9 mouse cellular contexts compared by ENCODE assay signal in the genomic region with DNA sequence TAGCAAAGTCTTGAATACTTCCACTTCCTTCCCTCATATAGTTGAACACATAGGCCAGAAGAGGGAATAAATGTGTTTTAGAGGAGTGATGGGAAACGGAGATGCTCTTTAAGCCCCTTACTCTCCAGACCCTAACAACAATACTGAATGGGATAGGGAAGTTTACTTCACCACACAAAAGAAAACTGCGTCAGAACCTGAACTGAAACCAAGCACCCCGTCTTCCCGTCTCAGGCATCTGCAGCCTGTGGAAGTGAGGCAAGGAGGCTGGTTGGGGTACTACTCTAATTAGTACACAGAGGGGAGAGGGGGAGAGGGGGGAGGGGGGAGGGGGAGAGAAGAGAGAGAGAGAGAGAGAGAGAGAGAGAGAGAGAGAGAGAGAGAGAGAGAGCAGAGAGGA. TPM values are rescaled to one million over a fixed set of nuclear protein-coding genes. Genes with fewer than 3 reads are reported as not detected.
DNase-seq lines count a peak whose midpoint lies in the region; ATAC-seq lines count a peak whose summit lies in the region.
"Had no signal": no experiment of that assay in that cellular context is flagged by ENCODE, and none has a peak within 500 bp of the region (broad histone marks: within the 10 kb centered on the region; RNA-seq: fewer than 3 reads in every experiment).

No protein-coding gene starts in this region.

- H3K36me3 ChIP-seq in lung, embryonic 16.5 days (ENCODE audit: control insufficient read depth, insufficient read depth, low read length): peaks cover 10% of the 10 kb centered on the region
- H3K36me3 ChIP-seq in forebrain, embryonic 12.5 days (replicated peaks): no peaks in the 10 kb centered on the region
- H3K36me3 ChIP-seq in limb, embryonic 11.5 days (ENCODE audit: control insufficient read depth, insufficient read depth, low read length): no peaks in the 10 kb centered on the region
- no peaks in the 10 kb centered on the region; the same call in 1 of the 2 replicates for H3K36me3 ChIP-seq in stomach, embryonic 14.5 days (ENCODE audit: control insufficient read depth, insufficient read depth, low read length)

- no peak for ATAC-seq in lung, embryonic 16.5 days (ENCODE audit: low read depth)
- no peak for ATAC-seq in forebrain, embryonic 12.5 days (ENCODE audit: low FRiP score)
- ATAC-seq in limb, embryonic 11.5 days (ENCODE audit: insufficient number of reproducible peaks, low FRiP score, low TSS enrichment, low read depth): no peak
- no peak for ATAC-seq in stomach, embryonic 14.5 days (ENCODE audit: insufficient number of reproducible peaks, insufficient read depth, low FRiP score, low read depth)

- no peaks in the 10 kb centered on the region for H3K27me3 ChIP-seq in lung, embryonic 16.5 days (ENCODE audit: control insufficient read depth, insufficient read depth, low read depth, low read length)
- H3K27me3 ChIP-seq in forebrain, embryonic 12.5 days: no peaks in the 10 kb centered on the region
- H3K27me3 ChIP-seq in limb, embryonic 11.5 days (ENCODE audit: control insufficient read depth, insufficient read depth, low read length): no peaks in the 10 kb centered on the region
- no peaks in the 10 kb centered on the region for H3K27me3 ChIP-seq in stomach, embryonic 14.5 days (ENCODE audit: control insufficient read depth, insufficient read depth, low read length)

- H3K4me3 ChIP-seq in lung, embryonic 16.5 days (ENCODE audit: low read length): no peak overlapping the region
- H3K4me3 ChIP-seq in forebrain, embryonic 12.5 days (replicated peaks): peak overlapping the region; percentile 59; the same call in 1 of the 2 replicates
- no peak overlapping the region for H3K4me3 ChIP-seq in limb, embryonic 11.5 days (ENCODE audit: low read depth, low read length)
- no peak overlapping the region for H3K4me3 ChIP-seq in stomach, embryonic 14.5 days (ENCODE audit: low read depth, low read length)

- 80% methylated on average over 4 of the region's 4 CpGs for WGBS in lung, embryonic 16.5 days
- 61% methylated on average over 4 of the region's 4 CpGs for WGBS in forebrain, embryonic 12.5 days
- 77% methylated on average over 4 of the region's 4 CpGs for WGBS in limb, embryonic 11.5 days
- WGBS in stomach, embryonic 14.5 days: 66% methylated on average over 4 of the region's 4 CpGs

- H3K9ac ChIP-seq in lung, embryonic 16.5 days (ENCODE audit: low read length): no peak overlapping the region
- H3K9ac ChIP-seq in forebrain, embryonic 12.5 days: no peak overlapping the region
- H3K9ac ChIP-seq in limb, embryonic 11.5 days (ENCODE audit: low read length): no peak overlapping the region
- no peak overlapping the region for H3K9ac ChIP-seq in stomach, embryonic 14.5 days (replicated peaks; ENCODE audit: low read depth, low read length)

- H3K27ac ChIP-seq in lung, embryonic 16.5 days (ENCODE audit: low read length): no peak overlapping the region
- H3K27ac ChIP-seq in forebrain, embryonic 12.5 days: no peak overlapping the region
- no peak overlapping the region for H3K27ac ChIP-seq in limb, embryonic 11.5 days (replicated peaks; ENCODE audit: low read depth, low read length)
- no peak overlapping the region for H3K27ac ChIP-seq in stomach, embryonic 14.5 days (ENCODE audit: low read length)

- peaks cover 8% of the 10 kb centered on the region for H3K4me1 ChIP-seq in lung, embryonic 16.5 days (replicated peaks; ENCODE audit: control insufficient read depth, insufficient read depth, low read length)
- peaks cover 12% of the 10 kb centered on the region for H3K4me1 ChIP-seq in forebrain, embryonic 12.5 days
- H3K4me1 ChIP-seq in limb, embryonic 11.5 days (ENCODE audit: control insufficient read depth, insufficient read depth, low read length): no peaks in the 10 kb centered on the region
- peaks cover 5% of the 10 kb centered on the region for H3K4me1 ChIP-seq in stomach, embryonic 14.5 days (ENCODE audit: control insufficient read depth, insufficient read depth, low read length)

- DNase-seq in lung, postnatal 25 days (ENCODE audit: low spot score): no peak
- no peak for DNase-seq in limb, embryonic 11.5 days (ENCODE audit: low spot score)
- no peak for DNase-seq in right cerebral cortex, postnatal 14 days
- DNase-seq in cerebellum, adult 11 months: no peak

- H3K4me2 ChIP-seq in lung, embryonic 16.5 days (ENCODE audit: low read depth, low read length): peak overlapping the region; percentile 69
- peak overlapping the region; percentile 74 for H3K4me2 ChIP-seq in forebrain, embryonic 12.5 days
- H3K4me2 ChIP-seq in limb, embryonic 11.5 days (ENCODE audit: low read depth, severe bottlenecking): peak overlapping the region; percentile 64; the same call in 1 of the 2 replicates
- H3K4me2 ChIP-seq in stomach, embryonic 14.5 days (replicated peaks; ENCODE audit: low read depth, low read length): peak overlapping the region; percentile 57

- H3K9me3 ChIP-seq in lung, embryonic 16.5 days (ENCODE audit: control insufficient read depth, low read length): no peaks in the 10 kb centered on the region
- no peaks in the 10 kb centered on the region for H3K9me3 ChIP-seq in forebrain, embryonic 12.5 days
- no peaks in the 10 kb centered on the region for H3K9me3 ChIP-seq in limb, embryonic 11.5 days (ENCODE audit: control insufficient read depth, low read length)
- no peaks in the 10 kb centered on the region for H3K9me3 ChIP-seq in stomach, embryonic 14.5 days (ENCODE audit: control insufficient read depth, low read depth, low read length)

RNA-seq across cellular contexts. Expression of gene Mknk1, which starts 0.8 kb away (rescaled TPM):
- 28.1 and 30.1 TPM in 2 replicates for polyA plus RNA-seq in lung, embryonic 16.5 days (2015; fragmentation: Nextera tagmentation; extraction: Ambion mirVana)
- 25.9 and 27.2 TPM in 2 replicates for polyA plus RNA-seq in forebrain, embryonic 12.5 days (2016; fragmentation: Nextera tagmentation; extraction: Ambion mirVana)
- polyA plus RNA-seq in limb, embryonic 11.5 days (2014; fragmentation: Nextera tagmentation; extraction: Ambion mirVana): 23.2 and 26.1 TPM in 2 replicates
- polyA plus RNA-seq in stomach, embryonic 14.5 days (2014; fragmentation: Nextera tagmentation; extraction: Ambion mirVana): 23.1 and 30.7 TPM in 2 replicates

RNA-seq across cellular contexts. Expression of gene Mob3c, which starts 10.3 kb away (rescaled TPM):
- 14.2 and 15.6 TPM in 2 replicates for polyA plus RNA-seq in lung, embryonic 16.5 days (2015; fragmentation: Nextera tagmentation; extraction: Ambion mirVana)
- 4.2 and 4.6 TPM in 2 replicates for polyA plus RNA-seq in forebrain, embryonic 12.5 days (2016; fragmentation: Nextera tagmentation; extraction: Ambion mirVana)
- polyA plus RNA-seq in limb, embryonic 11.5 days (2014; fragmentation: Nextera tagmentation; extraction: Ambion mirVana): 5.8 and 6.0 TPM in 2 replicates
- 12.1 and 12.8 TPM in 2 replicates for polyA plus RNA-seq in stomach, embryonic 14.5 days (2014; fragmentation: Nextera tagmentation; extraction: Ambion mirVana)

RNA-seq across cellular contexts. Expression of gene Kncn, which starts 46.0 kb away (rescaled TPM):
- polyA plus RNA-seq in lung, embryonic 16.5 days (2015; fragmentation: Nextera tagmentation; extraction: Ambion mirVana): not detected in 2 replicates
- not detected in 2 replicates for polyA plus RNA-seq in forebrain, embryonic 12.5 days (2016; fragmentation: Nextera tagmentation; extraction: Ambion mirVana)
- polyA plus RNA-seq in limb, embryonic 11.5 days (2014; fragmentation: Nextera tagmentation; extraction: Ambion mirVana): 0.27 TPM in 1 of 2 replicates, not detected in the other
- not detected in 2 replicates for polyA plus RNA-seq in stomach, embryonic 14.5 days (2014; fragmentation: Nextera tagmentation; extraction: Ambion mirVana)

RNA-seq across cellular contexts. Expression of gene 6430628N08Rik, which starts 52.3 kb away (rescaled TPM):
- polyA plus RNA-seq in lung, embryonic 16.5 days (2015; fragmentation: Nextera tagmentation; extraction: Ambion mirVana): not detected in 2 replicates
- not detected in 2 replicates for polyA plus RNA-seq in forebrain, embryonic 12.5 days (2016; fragmentation: Nextera tagmentation; extraction: Ambion mirVana)
- polyA plus RNA-seq in limb, embryonic 11.5 days (2014; fragmentation: Nextera tagmentation; extraction: Ambion mirVana): 0.27 and 0.44 TPM in 2 replicates
- polyA plus RNA-seq in stomach, embryonic 14.5 days (2014; fragmentation: Nextera tagmentation; extraction: Ambion mirVana): not detected in 2 replicates
- polyA plus RNA-seq: adrenal gland, adult 2 months; testis, adult 2 months had no signal

RNA-seq across cellular contexts. Expression of gene Atpaf1, which starts 53.6 kb away (rescaled TPM):
- polyA plus RNA-seq in lung, embryonic 16.5 days (2015; fragmentation: Nextera tagmentation; extraction: Ambion mirVana): 38.6 and 45.1 TPM in 2 replicates
- 39.5 and 41.0 TPM in 2 replicates for polyA plus RNA-seq in forebrain, embryonic 12.5 days (2016; fragmentation: Nextera tagmentation; extraction: Ambion mirVana)
- 58.7 and 63.3 TPM in 2 replicates for polyA plus RNA-seq in limb, embryonic 11.5 days (2014; fragmentation: Nextera tagmentation; extraction: Ambion mirVana)
- polyA plus RNA-seq in stomach, embryonic 14.5 days (2014; fragmentation: Nextera tagmentation; extraction: Ambion mirVana): 48.1 and 65.1 TPM in 2 replicates
